In the genomic region with DNA sequence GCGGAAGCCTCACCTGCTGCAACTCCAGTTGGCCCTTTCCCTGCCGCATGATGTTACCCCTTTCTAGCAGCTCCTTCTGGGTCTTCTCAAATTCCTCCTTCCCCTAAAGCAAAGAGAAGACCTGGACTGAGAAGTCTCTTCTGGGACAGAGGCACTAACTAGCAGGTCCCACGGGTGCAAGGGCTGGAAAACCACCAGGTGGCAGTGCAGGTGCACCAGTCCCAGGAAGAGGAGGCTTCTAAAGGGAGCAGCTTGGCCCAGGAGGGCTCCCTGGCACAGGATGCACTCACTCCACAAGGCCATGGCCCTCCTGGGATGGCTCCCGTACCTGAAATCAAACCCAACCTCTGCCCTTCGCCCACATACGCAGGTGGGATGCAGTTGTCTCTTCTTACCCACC, we compare ENCODE assay signal across 10 mouse cellular contexts. TPM values are rescaled to one million over a fixed set of nuclear protein-coding genes. Genes with fewer than 3 reads are reported as not detected.
DNase-seq lines count a peak whose midpoint lies in the region; ATAC-seq and TF ChIP-seq lines count a peak whose summit lies in the region.
"Had no signal": no experiment of that assay in that cellular context is flagged by ENCODE, and none has a peak within 500 bp of the region (broad histone marks: within the 10 kb centered on the region; RNA-seq: fewer than 3 reads in every experiment).

No protein-coding gene starts in this region.

- H3K9ac ChIP-seq in intestine, postnatal 0 days (ENCODE audit: low read depth, low read length): no peak overlapping the region
- H3K9ac ChIP-seq in lung, postnatal 0 days (replicated peaks; ENCODE audit: low read depth): no peak overlapping the region
- H3K9ac ChIP-seq: stomach, embryonic 15.5 days had no signal

- no peak for TF ChIP-seq EP300 in lung, postnatal 0 days (IDR thresholded peaks at IDR 0.05)

- peak; percentile 62 to 75 for DNase-seq in heart, adult 18-20 months
- no peak for DNase-seq in heart, adult 8-10 months (ENCODE audit: low spot score)
- DNase-seq in A20 (ENCODE audit: low read depth, low spot score) (peak; percentile 33), adipocyte (ENCODE audit: low spot score) (peak; percentile 59)
- peak; percentile 68 for DNase-seq in embryo, embryonic 10.5 days (ENCODE audit: low spot score)
- peak; percentile 76 for DNase-seq in lung, postnatal 0 days (ENCODE audit: low spot score)
- peak; percentile 35 to 57 for DNase-seq in thymus, postnatal 10 days (ENCODE audit: low spot score in 2 of 2)

- H3K36me3 ChIP-seq in intestine, postnatal 0 days (ENCODE audit: control insufficient read depth, insufficient read depth): peaks cover 69% of the 10 kb centered on the region
- H3K36me3 ChIP-seq in lung, postnatal 0 days (ENCODE audit: insufficient read depth, low read length): peaks cover 22% of the 10 kb centered on the region

- WGBS in intestine, postnatal 0 days: 76% methylated on average over 6 of the region's 6 CpGs
- 67% methylated on average over 6 of the region's 6 CpGs for whole genome bisulfite sequencing in lung, postnatal 0 days

- no peak overlapping the region for H3K4me2 ChIP-seq in intestine, postnatal 0 days (replicated peaks; ENCODE audit: low read depth)
- no peak overlapping the region for H3K4me2 ChIP-seq in lung, postnatal 0 days (replicated peaks; ENCODE audit: low read depth, low read length)
- H3K4me2 ChIP-seq: stomach, embryonic 15.5 days had no signal

- no peaks in the 10 kb centered on the region for H3K27me3 ChIP-seq in intestine, postnatal 0 days (replicated peaks; ENCODE audit: control insufficient read depth, insufficient read depth, low read length)
- no peaks in the 10 kb centered on the region for H3K27me3 ChIP-seq in lung, postnatal 0 days (replicated peaks; ENCODE audit: insufficient read depth, low read length)
- H3K27me3 ChIP-seq: stomach, embryonic 15.5 days had no signal

- H3K4me3 ChIP-seq in intestine, postnatal 0 days (ENCODE audit: low read depth, low read length): no peak overlapping the region
- no peak overlapping the region for H3K4me3 ChIP-seq in lung, postnatal 0 days (ENCODE audit: low read depth, low read length)
- H3K4me3 ChIP-seq: stomach, embryonic 15.5 days had no signal

- H3K9me3 ChIP-seq in intestine, postnatal 0 days (ENCODE audit: control insufficient read depth): no peaks in the 10 kb centered on the region
- H3K9me3 ChIP-seq in lung, postnatal 0 days (ENCODE audit: low read length): no peaks in the 10 kb centered on the region
- H3K9me3 ChIP-seq: stomach, embryonic 15.5 days had no signal

- 0 out of 2 replicates have a peak, but pooled peaks cover 10% of the 10 kb centered on the region for H3K4me1 ChIP-seq in intestine, postnatal 0 days (replicated peaks; ENCODE audit: control insufficient read depth, insufficient read depth, low read length)
- H3K4me1 ChIP-seq in lung, postnatal 0 days (ENCODE audit: insufficient read depth, low read depth, low read length): 0 out of 2 replicates have a peak, but pooled peaks cover 4% of the 10 kb centered on the region

- peak; percentile 94 for TF ChIP-seq CTCF in intestine, postnatal 0 days (IDR thresholded peaks at IDR 0.05; ENCODE audit: low read depth)
- TF ChIP-seq CTCF in lung, postnatal 0 days (IDR thresholded peaks at IDR 0.05): peak; percentile 86

- peak; percentile 26; the same call in 1 of the 2 replicates for ATAC-seq in intestine, postnatal 0 days
- ATAC-seq in lung, postnatal 0 days: peak; percentile 37; the same call in 1 of the 2 replicates

- no peak overlapping the region for H3K27ac ChIP-seq in intestine, postnatal 0 days (ENCODE audit: low read depth, low read length)
- no peak overlapping the region for H3K27ac ChIP-seq in lung, postnatal 0 days (ENCODE audit: low read length)
- H3K27ac ChIP-seq: stomach, embryonic 15.5 days had no signal

RNA-seq across cellular contexts. Expression of gene Ctrb1, which starts 21.8 kb away (rescaled TPM):
- not detected for total RNA-seq in heart, adult 18-20 months (2021)
- not detected for total RNA-seq in heart, adult 8-10 months (2022)
- 75.8 and 118 TPM in 2 replicates for polyA plus RNA-seq in intestine, postnatal 0 days (2015; fragmentation: Nextera tagmentation; extraction: Ambion mirVana)
- not detected in 2 replicates for polyA plus RNA-seq in lung, postnatal 0 days (2015; fragmentation: Nextera tagmentation; extraction: Ambion mirVana)
- total RNA-seq: left cerebral cortex, adult 8-10 months had no signal

RNA-seq across cellular contexts. Expression of gene Bcar1, which starts 31.0 kb away (rescaled TPM):
- total RNA-seq in heart, adult 18-20 months (2021): 10 to 100 TPM; 18.9 to 19.1 TPM
- total RNA-seq in heart, adult 8-10 months (2022): 10 to 100 TPM; 18.5 to 21.8 (median 19.5) TPM
- polyA plus RNA-seq in intestine, postnatal 0 days (2015; fragmentation: Nextera tagmentation; extraction: Ambion mirVana): 38.8 and 41.1 TPM in 2 replicates
- 29.3 and 34.2 TPM in 2 replicates for polyA plus RNA-seq in lung, postnatal 0 days (2015; fragmentation: Nextera tagmentation; extraction: Ambion mirVana)
